Mouse (Mus musculus) myocyte (in vitro differentiated cells): ENCODE results near the gene Rcvrn. TPM values are rescaled to one million over a fixed set of nuclear protein-coding genes. Genes with fewer than 3 reads are reported as not detected.

ENCODE experiments used
- H3K27me3 ChIP-seq: one replicate; pipeline ENCODE4 v1.6.1; 2011; ENCODE audit not compliant: control insufficient read depth, insufficient read depth, insufficient read length
- H3K36me3 ChIP-seq: one replicate; pipeline ENCODE4 v1.6.1; 2011; ENCODE audit not compliant: control insufficient read depth, insufficient read depth
- H3K4me2 ChIP-seq: one replicate; pipeline ENCODE4 v1.6.1; 2011; ENCODE audit warnings: low read depth, control low read depth
- H3K4me3 ChIP-seq: one replicate; pipeline ENCODE4 v1.5.1; 2011; ENCODE audit warnings: mild to moderate bottlenecking, control low read depth, moderate library complexity
- H3K79me2 ChIP-seq: one replicate; pipeline ENCODE4 v1.6.1; 2011; ENCODE audit not compliant: control insufficient read depth, insufficient read depth
- H3ac ChIP-seq: one replicate; pipeline ENCODE4 v1.6.1; 2011; ENCODE audit not compliant: control insufficient read depth, insufficient read length
- CEBPB ChIP-seq: IDR thresholded peaks from 2 replicates; pipeline ENCODE4 v1.6.1; 2011; ENCODE audit warnings: mild to moderate bottlenecking, moderate library complexity; ENCODE audit not compliant: poor library complexity, insufficient read depth, severe bottlenecking
- E2F4 ChIP-seq: IDR thresholded peaks from one replicate; pipeline ENCODE4 v1.6.1; 2011; ENCODE audit warnings: mild to moderate bottlenecking, control low read depth, moderate library complexity; ENCODE audit not compliant: insufficient read depth
- MAX ChIP-seq: IDR thresholded peaks from one replicate; pipeline ENCODE4 v1.6.1; 2011; ENCODE audit warnings: low read depth, mild to moderate bottlenecking, control low read depth
- MYOD1 ChIP-seq, 3 experiments: IDR thresholded peaks; one replicate each; pipeline ENCODE4 v1.6.1; 2011; ENCODE audit warnings: control low read depth in 2 of 3, low read depth in 2 of 3, mild to moderate bottlenecking in 2 of 3, moderate library complexity in 1 of 3; ENCODE audit not compliant: insufficient read length in 2 of 3, control insufficient read depth in 1 of 3
- MYOG ChIP-seq, 3 experiments: IDR thresholded peaks; one replicate each; pipeline ENCODE4 v1.6.1; 2011; ENCODE audit warnings: control low read depth in 2 of 3, low read depth in 2 of 3, mild to moderate bottlenecking in 2 of 3; ENCODE audit not compliant: insufficient read length in 2 of 3, control insufficient read depth in 1 of 3, insufficient read depth in 1 of 3
- POLR2A ChIP-seq: IDR thresholded peaks from one replicate; pipeline ENCODE4 v1.6.1; 2011; ENCODE audit warnings: low read depth, mild to moderate bottlenecking, control low read depth, moderate library complexity; ENCODE audit not compliant: insufficient read length
- POLR2AphosphoS2 ChIP-seq: IDR thresholded peaks from one replicate; pipeline ENCODE4 v1.6.1; 2011; ENCODE audit warnings: low read depth, control low read depth; ENCODE audit not compliant: insufficient read length
- REST ChIP-seq: IDR thresholded peaks from one replicate; pipeline ENCODE4 v1.6.1; 2011; ENCODE audit warnings: mild to moderate bottlenecking, control low read depth, moderate library complexity; ENCODE audit not compliant: insufficient read depth, insufficient read length
- SRF ChIP-seq: IDR thresholded peaks from one replicate; pipeline ENCODE4 v1.6.1; 2011; ENCODE audit warnings: low read depth; ENCODE audit not compliant: control insufficient read depth, insufficient read length
- TCF12 ChIP-seq: IDR thresholded peaks from one replicate; pipeline ENCODE4 v1.6.1; 2011; ENCODE audit warnings: mild to moderate bottlenecking, control low read depth; ENCODE audit not compliant: poor library complexity, insufficient read depth, severe bottlenecking
- TCF3 ChIP-seq: IDR thresholded peaks from one replicate; pipeline ENCODE4 v1.6.1; 2011; ENCODE audit warnings: low read depth, control low read depth; ENCODE audit not compliant: insufficient read length
- USF1 ChIP-seq: IDR thresholded peaks from one replicate; pipeline ENCODE4 v1.6.1; 2011; ENCODE audit warnings: low read depth, mild to moderate bottlenecking, control low read depth, moderate library complexity
- polyA plus RNA-seq: library from polyadenylated mRNA; unstranded; fragments of >200 nt; fragmentation: generic; extraction: Trizol; gene quantifications from one replicate; pipeline ENCODE4 v1.2.1, GENCODE M21; 2012; ENCODE audit warnings: missing spikeins

Rcvrn gene
- polyA plus RNA-seq, 1 experiment = not detected

DNA sequence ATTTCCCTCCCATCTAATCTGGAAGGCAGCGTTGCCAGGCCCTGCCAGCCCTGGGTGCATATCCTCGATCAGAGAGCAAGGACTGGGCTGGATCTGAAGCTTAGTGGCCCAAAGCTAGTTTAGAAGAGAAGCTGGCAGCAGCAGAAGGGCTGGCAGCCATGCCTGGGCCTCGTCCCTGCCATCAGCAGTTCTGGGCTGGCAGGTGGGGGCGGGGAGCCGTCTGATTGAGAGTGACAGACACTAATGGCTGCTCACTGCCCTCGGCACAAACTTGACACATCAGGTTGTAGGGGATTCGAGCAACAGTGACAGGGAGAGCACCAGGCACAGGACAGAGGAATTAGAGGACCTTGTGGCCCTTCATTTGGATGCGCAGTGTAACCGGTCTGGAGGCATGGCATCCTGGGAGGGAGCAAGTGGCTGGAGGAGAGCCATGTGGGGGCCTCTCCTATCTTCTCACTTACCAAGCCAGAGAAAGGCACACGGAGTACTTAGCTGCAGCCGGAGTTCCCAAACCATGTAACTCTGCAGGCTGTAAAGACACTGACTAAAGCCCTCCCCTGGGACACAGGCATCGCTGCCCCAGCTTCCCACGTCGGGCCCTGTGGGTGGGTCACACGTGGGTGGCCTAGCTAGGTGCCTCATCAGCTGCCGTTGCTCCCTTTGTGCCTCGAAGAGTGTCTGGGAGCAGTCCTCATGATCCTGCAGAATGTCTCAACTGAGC lies 39.7 kb upstream of the Rcvrn start:
- Histone ChIP-seq H3ac (no peak overlapping the region), H3K79me2 (no peaks in the 10 kb centered on the region), H3K4me2 (no peak overlapping the region), H3K36me3 (no peaks in the 10 kb centered on the region), H3K27me3 (no peaks in the 10 kb centered on the region), H3K4me3 (no peak overlapping the region)
- TF ChIP-seq TCF3 (no peak), TCF12 (no peak), SRF (no peak), MAX (no peak), MYOG (IDR thresholded peaks at IDR 0.05; ENCODE audit: control insufficient read depth in 1 of 3, insufficient read depth in 1 of 3, insufficient read length in 2 of 3, low read depth in 2 of 3) (no peak)

DNA sequence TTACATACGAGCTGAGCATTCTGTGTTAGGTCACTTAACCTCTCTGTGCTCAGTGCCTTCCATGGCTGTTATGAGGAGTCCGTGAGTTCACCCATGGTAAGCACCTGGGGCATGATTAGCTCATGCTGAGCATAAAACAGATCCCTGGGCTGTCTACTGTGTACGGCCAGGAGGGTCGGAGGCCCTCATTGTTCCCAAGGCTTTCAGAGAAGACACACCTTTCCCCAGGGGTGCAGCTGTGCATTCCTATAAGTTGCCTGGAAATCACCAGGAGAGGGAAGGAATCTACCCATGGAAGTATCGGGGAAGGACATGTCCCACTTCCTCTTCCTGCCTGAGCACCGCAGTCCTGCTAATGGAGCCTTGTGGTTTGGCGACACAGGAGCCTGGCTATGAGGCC lies 38.8 kb upstream of the Rcvrn start:
- H3K4me2 ChIP-seq = no peak overlapping the region
- H3ac ChIP-seq = no peak overlapping the region

DNA sequence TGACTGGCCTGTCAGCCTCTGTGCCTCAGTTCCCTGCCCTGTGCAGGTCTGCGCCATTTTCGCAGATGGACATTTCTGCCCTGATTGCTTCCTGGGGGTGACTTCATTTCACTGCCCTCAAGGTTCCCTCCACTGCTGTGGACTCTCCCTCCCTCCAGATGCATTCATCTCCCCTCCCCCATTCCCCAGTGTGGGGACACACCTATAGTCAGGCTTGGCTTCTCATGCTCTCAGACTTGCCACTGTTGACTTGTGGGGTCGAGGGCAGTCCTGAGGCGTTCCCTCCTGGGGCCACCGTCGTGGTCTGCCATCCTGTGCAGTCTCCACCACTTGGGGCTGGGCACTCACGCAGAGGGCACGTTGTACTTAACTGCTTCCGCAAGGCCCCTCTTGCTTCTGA lies 38.3 kb upstream of the Rcvrn start:
- Histone ChIP-seq H3K79me2 (no peaks in the 10 kb centered on the region), H3K4me2 (no peak overlapping the region), H3ac (no peak overlapping the region), H3K36me3 (no peaks in the 10 kb centered on the region), H3K4me3 (no peak overlapping the region), H3K27me3 (no peaks in the 10 kb centered on the region)
- TF ChIP-seq POLR2A (no peak), CEBPB (no peak), MAX (no peak), TCF12 (no peak), E2F4 (no peak), POLR2AphosphoS2 (no peak), TCF3 (no peak), MYOG (IDR thresholded peaks at IDR 0.05; ENCODE audit: control insufficient read depth in 1 of 3, insufficient read depth in 1 of 3, insufficient read length in 2 of 3, low read depth in 2 of 3) (no peak), MYOD1 (IDR thresholded peaks at IDR 0.05; ENCODE audit: control insufficient read depth in 1 of 3, insufficient read length in 2 of 3, low read depth in 2 of 3) (no peak), USF1 (no peak), REST (no peak), SRF (no peak)

More for the DNA sequence above, 38.8 kb upstream of the Rcvrn start:
- Histone ChIP-seq H3K27me3 (no peaks in the 10 kb centered on the region), H3K36me3 (no peaks in the 10 kb centered on the region), H3K4me3 (no peak overlapping the region), H3K79me2 (no peaks in the 10 kb centered on the region)
- TF ChIP-seq TCF3 (no peak), USF1 (no peak), MAX (no peak), MYOD1 (IDR thresholded peaks at IDR 0.05; ENCODE audit: control insufficient read depth in 1 of 3, insufficient read length in 2 of 3, low read depth in 2 of 3) (no peak), POLR2AphosphoS2 (no peak)

DNA sequence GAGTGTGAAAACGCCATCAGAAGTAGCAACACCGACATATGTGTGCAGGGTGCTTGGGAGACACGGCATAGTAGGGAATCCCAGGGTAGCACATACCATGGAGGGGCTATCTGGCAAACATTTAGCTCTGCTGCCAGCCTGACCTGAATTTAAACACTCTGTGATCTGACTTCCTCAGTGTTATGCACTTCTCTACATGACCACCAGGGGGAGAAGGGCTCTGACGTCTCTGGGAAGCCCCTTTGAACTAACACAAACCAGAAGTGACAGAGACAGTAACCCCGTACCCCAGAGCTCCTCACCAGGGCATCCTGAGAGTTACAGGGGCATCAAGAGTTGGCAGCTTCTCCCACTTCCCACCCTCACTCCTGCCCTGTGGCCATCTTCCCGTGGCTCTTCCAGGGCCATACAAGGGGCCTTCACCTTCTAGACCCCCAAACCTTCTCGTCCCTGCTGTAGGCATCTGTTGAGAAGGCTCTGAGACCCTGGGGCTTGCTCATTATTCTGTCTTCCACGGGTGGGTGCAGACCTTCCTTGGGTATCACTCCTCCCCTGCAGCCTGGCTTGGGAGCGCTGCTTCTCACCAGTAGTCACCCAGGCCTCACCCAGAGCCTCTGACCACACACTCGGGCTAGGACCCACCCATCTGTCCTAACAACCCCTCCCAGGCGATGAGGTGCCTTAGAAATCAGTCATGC lies 37.3 kb upstream of the Rcvrn start:
- TF ChIP-seq POLR2AphosphoS2 = no peak
- TF ChIP-seq USF1 = no peak
- no peak for TF ChIP-seq REST
- TF ChIP-seq MYOD1 (IDR thresholded peaks at IDR 0.05; ENCODE audit: control insufficient read depth in 1 of 3, insufficient read length in 2 of 3, low read depth in 2 of 3) = no peak
- no peak for TF ChIP-seq SRF
- no peak for TF ChIP-seq TCF12
- H3ac ChIP-seq = no peak overlapping the region
- no peaks in the 10 kb centered on the region for H3K27me3 ChIP-seq
- no peaks in the 10 kb centered on the region for H3K79me2 ChIP-seq
- no peak overlapping the region for H3K4me3 ChIP-seq
- H3K36me3 ChIP-seq = no peaks in the 10 kb centered on the region
- H3K4me2 ChIP-seq = no peak overlapping the region

DNA sequence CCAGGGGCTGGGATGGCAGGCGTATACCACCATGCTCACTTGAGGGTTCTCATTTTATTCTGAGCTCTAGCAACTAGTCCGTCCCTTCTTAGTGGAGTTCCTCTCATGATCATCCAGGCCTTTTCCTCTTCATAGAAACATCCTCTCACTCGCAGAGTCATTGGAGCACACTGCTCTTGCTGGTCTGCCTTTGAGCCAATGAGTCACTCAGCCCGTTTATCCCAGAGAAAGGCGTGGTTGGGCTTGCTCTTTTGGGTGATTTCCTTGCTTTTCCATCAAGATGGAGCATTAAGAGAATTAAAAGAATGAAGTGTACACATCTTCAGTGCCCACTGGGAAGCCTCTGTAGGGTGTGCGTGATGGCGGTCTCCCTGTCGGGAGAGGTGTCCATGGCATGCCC lies 33.7 kb upstream of the Rcvrn start:
- no peaks in the 10 kb centered on the region for H3K36me3 ChIP-seq
- no peak overlapping the region for H3ac ChIP-seq
- no peak overlapping the region for H3K4me2 ChIP-seq
- H3K27me3 ChIP-seq = peaks cover 3% of the 10 kb centered on the region
- no peak overlapping the region for H3K4me3 ChIP-seq
- TF ChIP-seq POLR2AphosphoS2 (no peak), E2F4 (no peak), SRF (no peak), MYOD1 (IDR thresholded peaks at IDR 0.05; ENCODE audit: control insufficient read depth in 1 of 3, insufficient read length in 2 of 3, low read depth in 2 of 3) (no peak), REST (no peak), USF1 (no peak), POLR2A (no peak), MAX (no peak), MYOG (IDR thresholded peaks at IDR 0.05; ENCODE audit: control insufficient read depth in 1 of 3, insufficient read depth in 1 of 3, insufficient read length in 2 of 3, low read depth in 2 of 3) (no peak), CEBPB (no peak), TCF3 (no peak), TCF12 (no peak)
- H3K79me2 ChIP-seq = no peaks in the 10 kb centered on the region
